Mouse (Mus musculus) forelimb bud, embryonic 11.5 days (tissue): ENCODE measurements around the gene Atp6v1g2.
"Not testable (repeated sequence)": the region's sequence is repeated elsewhere in the genome, so short reads cannot be mapped to it uniquely, and the experiment has no call there.

Experiments
- DNase-seq: peaks from one replicate; pipeline ENCODE4 v3.0.0-alpha.2; 2012; ENCODE audit warnings: low read depth, low spot score

The Atp6v1g2 gene

DNA sequence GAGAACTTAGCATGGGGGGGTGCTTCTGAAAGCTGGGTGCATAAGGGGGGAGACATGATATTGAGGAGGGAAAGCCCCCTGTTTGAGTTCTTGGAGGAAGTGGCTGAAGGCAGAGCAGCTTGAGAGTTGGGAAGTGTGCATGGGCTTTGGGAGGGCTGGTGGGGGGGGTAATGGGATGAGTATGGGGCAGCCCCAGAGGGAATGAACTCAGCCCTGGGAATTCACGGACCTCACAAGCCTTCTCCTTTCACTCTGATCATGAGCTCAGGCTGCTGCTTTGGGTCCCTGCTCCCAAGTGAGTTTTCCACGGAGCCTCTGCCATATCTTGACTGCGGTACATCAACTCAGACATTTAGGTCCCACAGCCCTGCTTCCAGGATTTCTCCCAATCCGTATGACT lies 31.0 kb upstream of the Atp6v1g2 start:
- DNase-seq: no peak

DNA sequence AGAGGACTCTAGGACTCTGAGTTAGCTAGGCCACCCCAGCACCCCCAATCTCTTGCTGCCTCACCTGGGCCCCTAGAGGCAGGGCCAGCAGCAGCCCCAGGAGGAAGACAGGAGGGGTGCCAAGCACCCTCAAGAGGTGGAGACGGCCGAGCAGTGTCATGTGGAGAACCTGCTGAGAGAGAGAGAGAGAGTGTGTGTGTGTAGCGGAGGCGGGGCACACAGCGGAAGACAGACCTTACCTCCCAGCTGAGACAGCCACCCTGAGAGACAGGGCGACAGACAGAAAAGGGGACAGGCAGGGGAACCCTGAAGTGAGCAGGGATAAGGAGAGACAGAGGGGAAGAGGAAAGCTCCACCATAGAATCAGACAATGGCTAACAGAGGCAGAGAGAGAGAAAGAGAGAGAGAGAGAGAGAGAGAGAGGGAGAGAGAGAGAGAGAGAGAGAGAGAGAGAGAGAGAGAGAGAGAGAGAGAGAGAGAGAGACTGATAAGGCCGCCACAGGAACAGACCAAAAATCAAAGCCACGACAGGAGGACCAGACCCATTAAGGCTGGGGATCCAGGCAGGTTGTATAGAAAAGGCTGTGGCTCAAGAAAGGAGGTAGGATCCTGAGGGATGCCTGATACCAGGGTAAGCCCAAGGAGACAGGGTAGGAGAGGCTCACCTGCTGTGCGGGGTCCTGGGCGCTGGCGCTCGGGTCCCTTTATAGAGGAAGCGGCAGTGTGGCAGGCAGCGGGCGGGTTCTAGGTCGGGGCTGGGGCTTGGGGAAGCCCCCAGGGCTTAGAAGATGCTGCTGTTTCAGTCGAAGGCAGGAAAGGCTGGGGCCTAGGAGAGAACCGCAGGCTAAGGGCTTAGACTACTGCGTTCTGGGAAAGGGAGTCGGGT lies 28.7 kb upstream of the Atp6v1g2 start, which contains the start of gene Lta:
TSS of gene Lta (minus strand) at position 858 of the 886 bp plus-strand sequence.
- DNase-seq: no peak

DNA sequence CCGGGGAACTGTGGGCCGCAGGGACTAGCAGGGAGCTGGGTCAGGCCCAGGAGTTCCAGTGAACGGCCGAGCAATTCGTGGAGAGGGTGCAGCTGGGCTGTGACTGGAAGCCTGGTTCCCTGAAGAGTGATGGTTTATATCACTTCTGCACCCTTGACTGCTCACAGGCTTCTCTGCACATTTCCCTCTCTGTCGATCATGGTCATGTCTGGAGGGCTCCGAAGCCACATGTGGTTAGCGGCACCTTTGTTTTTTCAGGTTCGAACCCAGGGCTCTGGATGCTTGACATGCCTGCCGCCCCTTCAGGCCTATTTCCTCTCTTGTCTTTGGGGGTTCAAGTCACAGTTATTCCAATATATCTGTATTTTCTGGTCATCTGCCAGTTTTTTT lies 28.1 kb upstream of the Atp6v1g2 start:
- DNase-seq: no peak

DNA sequence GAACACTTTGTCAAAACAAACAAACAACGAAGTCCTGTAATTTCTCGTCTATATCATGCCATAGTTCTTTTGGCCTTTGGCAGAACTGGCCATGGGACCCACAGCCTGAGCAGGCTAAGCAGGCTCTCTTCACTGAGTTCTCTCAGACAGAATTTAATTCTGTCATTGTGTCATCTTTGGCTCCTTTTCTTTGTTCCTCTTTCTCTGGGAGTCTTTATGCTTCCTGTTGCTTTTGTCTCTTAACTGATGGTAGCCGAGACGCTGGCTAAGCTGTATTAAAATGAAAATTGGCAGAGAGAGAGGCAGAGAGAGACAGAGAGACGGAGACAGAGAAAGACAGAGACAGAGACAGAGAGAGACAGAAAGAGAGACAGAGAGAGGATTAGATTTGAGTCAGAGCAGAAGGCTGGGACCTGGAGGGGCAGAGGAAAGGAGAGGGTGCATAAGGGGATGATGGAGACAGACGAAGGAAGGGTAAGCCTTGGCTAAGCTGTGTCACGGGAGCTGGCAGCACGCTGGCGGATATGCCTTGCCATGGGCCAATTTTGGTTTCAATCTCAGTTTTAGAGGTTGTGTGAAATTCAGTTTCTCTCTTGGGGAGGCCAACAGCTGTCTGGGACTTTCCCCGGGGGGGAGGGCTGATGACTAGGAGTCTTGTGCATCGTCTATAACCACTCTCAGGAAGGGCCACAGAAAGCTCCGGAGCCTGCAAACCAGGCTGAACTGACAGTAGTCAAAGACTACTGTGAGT lies 23.5 kb upstream of the Atp6v1g2 start:
- DNase-seq: no peak

DNA sequence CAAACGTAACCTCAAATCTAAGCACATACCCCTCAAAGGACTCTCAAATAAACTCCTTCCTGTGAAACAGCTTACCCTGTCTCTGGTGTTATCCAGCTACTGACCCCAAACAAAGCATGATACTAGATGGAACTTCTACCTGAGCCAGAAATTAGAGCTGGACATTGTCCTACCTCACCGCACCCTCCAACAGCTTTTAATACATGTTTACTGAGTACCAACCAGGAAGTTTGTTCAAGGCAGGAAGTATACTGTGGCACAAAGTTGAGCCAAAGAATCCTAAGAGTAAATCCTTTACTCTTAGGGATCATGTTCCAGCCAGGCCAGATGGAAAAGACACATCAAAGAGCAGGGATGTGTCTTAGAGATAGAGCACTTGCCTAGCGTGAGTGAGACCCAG lies 22.9 kb upstream of the Atp6v1g2 start:
- no peak for DNase-seq

DNA sequence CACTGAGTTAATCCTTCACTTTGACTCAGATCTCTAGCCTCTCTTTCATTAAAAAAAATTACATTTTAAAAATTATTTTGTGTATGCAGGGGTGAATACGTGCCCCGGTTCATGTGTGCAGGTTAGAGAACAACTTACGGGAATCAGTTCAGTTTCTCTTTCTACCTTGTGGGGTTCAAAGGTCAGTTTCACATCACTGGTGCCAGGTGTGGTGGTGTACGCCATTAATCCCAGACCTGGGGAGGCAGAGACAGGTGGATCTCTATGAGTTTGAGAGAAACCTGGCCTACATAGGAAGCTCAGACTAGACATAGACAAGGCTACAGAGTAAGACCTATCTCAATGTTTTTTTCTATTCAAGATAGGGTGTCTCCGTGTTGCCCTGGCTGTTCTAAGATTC lies 20.4 kb upstream of the Atp6v1g2 start:
- no peak for DNase-seq

DNA sequence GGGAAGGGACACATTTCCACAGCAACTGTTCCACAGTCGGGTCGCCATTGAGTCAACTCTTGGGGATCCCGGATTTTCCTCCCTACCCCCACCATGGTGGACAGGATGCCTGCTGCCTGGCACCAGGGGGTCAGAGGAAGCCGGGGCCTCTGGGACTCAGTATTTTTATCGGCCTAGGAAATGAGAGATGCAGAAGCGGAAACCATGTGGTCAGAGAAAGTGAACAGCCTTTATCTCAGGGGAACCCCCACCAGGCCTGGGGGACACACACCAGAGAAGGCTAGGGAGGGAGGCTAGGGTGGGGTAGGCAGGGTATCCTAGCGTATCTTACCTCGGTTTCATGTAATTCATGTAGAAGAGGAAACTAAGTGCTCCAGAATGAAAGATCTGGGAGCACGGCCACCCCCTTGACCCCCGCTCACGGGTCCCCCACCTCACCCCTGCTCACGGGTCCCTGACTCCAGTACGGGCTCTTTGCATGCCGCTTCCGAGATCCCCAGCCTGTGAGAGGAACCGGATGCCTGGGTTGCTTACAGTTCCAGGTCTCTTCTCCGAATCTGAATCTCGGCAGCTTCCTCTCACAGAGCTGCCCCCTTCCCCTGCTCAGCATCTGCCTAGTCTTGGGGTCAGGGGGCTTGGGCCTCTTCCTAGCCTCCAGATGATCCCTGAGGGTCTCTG lies 14.8 kb upstream of the Atp6v1g2 start:
- no peak for DNase-seq

DNA sequence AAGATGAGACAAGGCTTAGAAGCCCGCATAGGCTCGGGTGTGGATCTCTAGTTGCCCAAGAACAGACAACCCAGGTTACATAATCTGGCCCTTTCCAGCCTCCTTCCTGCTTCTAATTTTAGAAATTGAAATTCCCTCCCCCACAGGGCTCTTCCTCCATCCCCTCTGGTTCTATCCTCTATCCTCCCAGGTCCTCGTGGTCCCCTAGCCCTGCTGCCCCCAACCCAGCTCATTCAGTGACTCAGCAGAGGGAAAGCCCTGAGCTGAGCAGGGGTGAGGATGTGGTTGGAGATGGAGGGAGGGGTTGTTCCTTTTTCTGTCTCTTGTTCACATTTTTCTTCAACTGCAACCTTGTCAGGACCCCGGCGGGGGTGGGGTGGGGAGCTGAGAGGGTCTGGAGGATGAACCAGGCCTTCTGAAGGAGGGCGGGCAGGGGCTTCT lies 13.8 kb upstream of the Atp6v1g2 start:
- DNase-seq: no peak

DNA sequence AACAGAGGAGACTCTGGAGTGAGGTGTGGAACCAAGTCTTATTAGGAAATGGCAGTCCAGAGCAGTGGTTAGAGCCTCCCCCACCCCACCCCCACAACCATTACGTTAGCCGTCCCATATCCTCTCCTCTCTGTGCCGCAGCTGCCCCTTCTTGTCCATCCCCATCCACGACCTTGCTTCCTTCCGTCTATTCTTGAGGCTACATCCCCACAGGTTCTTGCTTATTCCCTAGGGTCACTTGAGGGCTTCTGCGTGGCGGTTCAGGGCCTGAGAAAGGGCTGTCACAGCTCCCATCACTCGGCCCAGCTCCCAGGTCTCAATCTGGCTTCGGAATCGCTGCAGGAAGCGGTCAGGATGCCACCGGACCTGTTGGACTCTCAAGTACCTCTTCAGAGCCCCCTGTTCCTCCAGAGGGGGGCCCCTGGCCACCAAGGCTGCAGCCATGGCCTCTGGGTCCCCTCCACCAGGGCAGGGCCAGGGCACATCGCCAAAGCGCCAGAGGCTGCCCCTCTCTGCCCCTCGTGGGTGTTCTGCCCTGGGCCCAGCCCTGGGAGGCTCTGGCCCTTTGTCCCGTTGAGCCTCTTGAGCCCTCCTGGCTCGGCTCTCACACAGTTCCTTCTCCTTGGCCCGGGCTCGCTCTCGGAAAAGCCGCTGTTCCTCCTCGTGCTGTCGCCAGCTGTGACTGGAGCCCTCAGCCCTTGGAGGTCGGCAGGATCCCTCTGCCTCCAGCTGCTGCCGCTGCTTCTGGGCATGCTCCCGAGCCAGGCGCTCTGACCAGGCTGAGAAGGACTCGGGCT lies 13.1 kb upstream of the Atp6v1g2 start, which contains the start of gene Gm16181:
TSS of gene Gm16181 (plus strand) at position 679 of the 797 bp plus-strand sequence.
- DNase-seq: no peak

DNA sequence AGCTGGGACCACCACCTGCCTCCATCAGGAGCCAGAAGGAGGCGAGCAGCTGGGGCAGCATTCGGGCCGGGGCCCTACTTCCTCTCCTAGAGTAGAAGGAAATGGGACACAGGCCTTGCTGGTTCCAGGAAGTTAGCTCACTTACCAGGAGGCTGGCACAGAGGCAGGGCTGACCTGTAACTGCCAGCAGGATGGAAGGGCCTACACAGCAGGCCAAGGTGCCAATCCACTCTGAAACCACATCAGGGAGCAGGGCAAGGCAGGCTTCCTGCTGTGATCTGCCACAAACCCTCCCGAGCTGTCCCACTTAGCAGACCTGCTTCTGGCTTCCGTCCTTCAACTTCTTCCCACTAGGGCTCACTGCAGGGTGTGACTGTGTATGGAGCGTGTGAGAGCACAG lies 11.2 kb upstream of the Atp6v1g2 start:
- DNase-seq: no peak

DNA sequence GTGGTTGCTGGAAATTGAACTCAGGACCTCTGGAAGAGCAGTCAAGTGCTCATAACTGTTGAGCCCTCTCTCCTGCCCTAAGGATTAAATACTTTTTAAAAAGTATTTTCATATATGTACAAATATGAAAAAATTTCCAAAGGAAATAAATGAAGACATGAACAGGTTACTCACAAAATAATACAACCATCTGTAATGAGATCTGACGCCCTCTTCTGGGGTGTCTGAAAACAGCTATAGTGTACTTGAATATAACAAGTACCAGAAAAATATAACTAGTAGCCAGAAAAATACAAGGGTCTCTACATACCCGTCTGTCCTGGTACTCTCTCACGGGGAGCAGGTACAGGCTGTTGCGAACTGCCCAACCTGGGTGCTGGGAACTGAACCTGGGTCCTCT lies 8.8 kb upstream of the Atp6v1g2 start:
- no peak for DNase-seq

DNA sequence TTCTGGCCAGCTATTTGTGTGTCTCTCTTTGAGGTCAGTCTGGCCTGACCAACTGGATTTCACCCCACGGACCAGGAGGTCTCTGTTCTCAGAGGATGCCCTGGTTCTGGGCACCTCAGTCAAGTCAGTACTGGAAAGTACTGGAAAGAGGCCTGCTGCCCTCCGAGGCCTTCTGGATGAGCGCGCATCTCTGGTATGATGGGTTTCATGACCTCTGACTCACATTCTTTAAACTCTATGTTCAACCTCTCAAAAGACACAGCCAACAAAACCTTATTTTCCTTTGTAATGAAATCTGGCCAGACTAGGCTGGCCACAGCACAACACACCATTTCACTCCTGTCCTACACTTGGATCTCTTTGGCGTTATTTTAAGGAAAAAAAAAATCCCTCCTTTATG lies 8.0 kb upstream of the Atp6v1g2 start:
- no peak for DNase-seq

DNA sequence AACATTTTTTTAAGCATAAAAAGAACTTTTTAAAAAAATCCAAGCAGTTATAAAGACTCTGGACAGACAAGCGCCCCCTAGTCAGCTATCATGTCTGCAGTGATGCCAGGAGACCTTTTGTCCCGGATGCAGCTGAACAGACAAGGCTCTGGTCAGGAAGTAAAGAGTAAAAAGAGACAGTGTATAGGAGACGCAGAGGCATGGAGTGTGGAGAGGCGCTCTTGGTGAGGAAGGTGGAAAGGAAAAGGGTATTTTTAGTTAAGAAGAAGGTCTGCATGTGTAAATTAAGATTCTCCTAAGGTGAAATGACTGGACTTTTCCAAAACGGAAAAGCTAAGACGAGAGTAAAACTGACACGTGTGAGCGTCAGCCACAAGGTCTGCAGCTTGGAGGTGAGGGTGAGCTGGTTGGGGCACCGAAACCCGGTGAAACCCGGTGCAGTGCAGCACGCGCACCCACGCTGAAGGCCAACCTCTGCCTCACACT lies 6.9 kb upstream of the Atp6v1g2 start:
- DNase-seq: no peak

DNA sequence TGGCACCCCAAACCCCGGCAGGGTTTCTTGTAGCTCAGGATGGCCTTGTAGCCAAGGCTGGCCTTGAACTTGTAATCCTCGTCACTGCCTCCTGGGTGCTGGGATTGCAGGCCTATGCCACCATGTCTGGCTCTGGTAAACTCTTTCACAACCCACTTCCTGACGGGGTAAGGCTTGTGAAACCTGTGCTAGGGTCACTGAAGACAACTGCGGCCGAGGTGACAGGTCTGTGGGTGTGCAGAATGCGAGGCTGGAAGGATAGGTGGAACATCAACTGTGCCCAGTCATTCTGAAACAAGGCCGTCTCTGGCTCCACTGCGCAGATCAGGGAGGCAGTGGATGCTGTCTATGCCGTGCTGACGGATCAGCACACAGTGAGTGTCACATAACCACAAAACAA lies 2.4 kb upstream of the Atp6v1g2 start:
- DNase-seq: no peak

DNA sequence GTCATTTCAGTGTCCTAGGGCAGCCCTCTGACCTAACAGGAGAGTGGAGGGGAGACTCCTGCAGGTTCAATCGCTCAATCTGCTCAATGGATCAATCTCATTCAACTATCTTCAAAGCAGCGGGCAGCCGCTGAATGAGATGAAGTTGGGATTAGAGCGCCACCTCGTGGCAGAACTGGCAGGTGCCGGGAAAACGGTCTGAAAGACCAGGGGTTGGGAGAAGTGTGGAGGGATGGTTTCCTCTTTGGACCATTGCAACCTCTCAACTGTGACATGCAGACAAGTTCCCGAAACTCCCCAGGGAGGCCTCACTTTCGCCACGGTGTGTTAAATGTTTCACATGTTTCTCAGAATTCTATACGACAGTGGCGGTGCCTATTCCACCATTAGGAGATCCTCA lies 1.4 kb upstream of the Atp6v1g2 start:
- peak; percentile 84 for DNase-seq

DNA sequence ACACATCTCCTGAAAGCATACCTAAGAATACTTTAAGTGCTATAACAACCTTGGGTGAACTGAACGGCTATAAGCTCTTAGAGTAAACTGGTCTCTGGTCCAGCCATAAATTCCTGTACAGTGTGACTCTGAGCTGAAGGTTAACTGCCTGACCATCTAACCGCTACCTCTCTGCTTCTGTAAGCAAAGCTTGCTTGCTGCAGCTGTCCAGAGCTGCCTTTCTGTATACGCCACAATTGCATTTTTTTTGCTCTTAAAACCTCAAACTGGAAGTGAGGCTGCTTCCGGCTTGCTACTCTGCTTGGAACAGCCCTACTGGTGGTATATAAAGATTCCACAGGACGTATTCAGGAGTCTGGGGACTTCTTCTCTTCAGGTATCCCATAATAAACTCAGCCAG lies 801 bp upstream of the Atp6v1g2 start:
- no peak for DNase-seq

DNA sequence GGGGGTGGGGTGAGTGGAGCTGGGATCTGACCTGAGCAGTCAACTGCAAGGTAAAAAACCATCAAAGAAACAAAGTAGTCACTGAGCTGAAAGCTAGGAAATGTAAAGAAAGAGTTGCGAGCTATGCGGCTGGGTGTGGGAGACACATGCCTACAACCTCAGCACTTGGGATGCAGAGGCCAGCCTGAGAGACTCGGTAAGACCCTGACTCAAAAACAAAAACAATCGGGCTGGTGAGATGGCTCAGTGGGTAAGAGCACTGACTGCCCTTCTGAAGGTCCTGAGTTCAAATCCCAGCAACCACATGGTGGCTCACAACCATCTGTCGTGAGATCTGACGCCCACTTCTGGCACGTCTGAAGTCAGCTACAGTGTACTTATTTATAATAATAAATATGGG lies 630 bp downstream of the Atp6v1g2 start:
- not testable (repeated sequence) for DNase-seq

DNA sequence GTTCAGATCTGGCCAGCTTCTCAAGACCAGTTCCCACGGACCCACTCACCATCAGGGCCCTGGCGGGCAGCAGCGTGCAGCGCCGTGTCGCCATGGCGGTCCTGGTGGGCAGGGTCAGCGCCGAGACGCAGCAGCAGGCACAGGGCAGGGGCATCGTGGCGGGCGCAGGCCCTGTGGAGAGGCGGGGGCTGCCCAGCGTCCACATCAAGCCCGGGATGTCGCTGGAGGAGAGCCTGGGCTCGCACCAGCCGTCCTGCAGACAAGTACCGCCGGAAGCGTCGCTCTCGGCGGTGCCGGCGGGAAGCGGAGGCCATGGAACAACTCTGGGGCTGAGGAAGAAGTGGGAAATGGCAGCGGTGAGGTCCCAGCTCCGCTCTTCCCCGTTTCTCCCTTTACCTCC lies 1.4 kb downstream of the Atp6v1g2 start:
- DNase-seq: no peak

DNA sequence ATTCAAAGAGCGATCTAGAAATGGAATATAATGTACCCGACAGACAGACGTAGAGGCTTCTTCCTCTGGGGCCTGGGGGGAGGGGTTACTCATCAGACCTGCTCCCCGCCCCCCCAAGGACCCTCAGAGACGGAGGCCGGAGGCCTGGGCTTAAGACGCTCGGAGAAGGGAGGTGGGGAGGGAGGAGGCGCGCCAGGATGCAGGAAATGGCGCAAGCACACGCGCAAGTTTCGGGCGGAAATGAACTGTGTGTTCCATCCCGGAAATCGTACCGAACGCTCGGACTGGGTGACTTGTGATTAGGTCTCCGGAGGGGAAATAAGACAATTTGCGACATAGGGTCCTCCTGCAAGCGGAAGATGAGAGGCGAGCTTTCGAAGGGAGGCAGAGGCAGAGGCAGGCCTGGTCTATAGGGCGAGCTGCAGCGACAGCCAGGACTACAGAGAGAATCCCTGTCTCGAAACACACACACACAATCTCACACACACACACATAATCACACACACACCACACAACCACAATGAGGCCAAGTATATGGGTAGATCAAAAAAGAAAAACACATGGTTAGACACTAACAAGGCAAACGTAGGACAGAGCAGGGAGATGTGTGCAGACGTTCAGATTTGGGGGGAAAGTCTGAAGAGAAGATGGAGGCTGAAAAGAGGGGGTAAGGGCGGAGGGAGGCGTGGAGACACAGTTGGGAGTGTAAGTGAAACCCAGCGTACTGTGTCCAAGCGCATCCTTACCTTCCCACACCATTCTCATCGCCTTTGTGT lies 2.3 kb downstream of the Atp6v1g2 start, which contains the start of gene Nfkbil1:
TSS of gene Nfkbil1 (minus strand) at position 179 of the 776 bp plus-strand sequence.
- DNase-seq: peak; percentile 94

DNA sequence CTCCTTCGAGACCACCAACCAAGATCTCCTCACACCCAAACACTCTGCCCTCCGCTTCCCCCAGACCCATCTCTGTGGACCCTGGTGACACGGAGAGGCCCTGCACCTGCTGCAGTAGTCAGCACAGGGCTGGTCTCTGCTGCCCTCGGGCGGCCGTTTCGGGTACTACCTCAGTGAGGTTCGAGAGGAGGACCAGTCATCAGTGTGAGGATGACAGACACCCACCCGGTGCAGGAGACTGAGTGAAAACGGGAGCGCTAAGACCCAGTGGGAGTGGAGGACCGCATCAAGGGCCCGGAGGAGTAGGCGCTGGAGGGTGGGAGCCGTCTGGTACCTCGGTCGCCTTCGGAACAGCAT lies 2.9 kb downstream of the Atp6v1g2 start:
- peak; percentile 91 for DNase-seq
